Mouse (Mus musculus) 416B (cell line): Measurements from ENCODE around the gene Ugt1a8.

Experiments used
- DNase-seq: peaks from one replicate; pipeline ENCODE4 v3.0.0; 2011; ENCODE audit warnings: low read depth

The Ugt1a8 gene

DNA sequence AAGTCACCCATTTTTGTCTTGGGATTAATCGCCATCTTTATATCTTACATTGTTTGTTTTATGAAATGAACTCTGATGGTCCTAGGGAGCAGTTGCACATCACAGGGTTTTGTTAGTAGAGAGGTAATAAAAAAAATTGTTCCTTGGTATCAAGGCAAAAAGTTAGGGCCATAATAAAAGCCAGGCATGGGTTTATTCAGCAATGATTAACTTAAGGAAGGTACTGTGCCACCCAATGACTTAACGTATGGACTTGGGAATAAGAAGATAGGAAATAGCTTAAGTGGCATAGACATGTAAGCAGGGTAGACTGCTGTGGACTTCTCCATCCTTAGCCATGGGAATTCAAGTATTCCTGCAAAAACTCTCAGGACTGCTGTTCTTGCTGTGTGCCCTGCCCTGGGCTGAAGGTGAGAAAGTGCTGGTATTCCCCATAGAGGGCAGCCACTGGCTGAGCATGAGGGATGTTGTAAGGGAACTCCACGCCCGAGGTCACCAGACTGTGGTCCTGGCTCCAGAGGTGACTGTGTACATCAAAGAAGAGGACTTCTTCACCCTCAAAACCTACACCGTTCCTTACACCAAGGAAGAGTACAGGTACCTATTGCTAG lies 98.8 kb downstream of the Ugt1a8 start:
- DNase-seq, result no peak

GRCm38 (mm10) chr1:88192136-88192535 lies 104.5 kb downstream of the Ugt1a8 start:
- no peak for DNase-seq

DNA sequence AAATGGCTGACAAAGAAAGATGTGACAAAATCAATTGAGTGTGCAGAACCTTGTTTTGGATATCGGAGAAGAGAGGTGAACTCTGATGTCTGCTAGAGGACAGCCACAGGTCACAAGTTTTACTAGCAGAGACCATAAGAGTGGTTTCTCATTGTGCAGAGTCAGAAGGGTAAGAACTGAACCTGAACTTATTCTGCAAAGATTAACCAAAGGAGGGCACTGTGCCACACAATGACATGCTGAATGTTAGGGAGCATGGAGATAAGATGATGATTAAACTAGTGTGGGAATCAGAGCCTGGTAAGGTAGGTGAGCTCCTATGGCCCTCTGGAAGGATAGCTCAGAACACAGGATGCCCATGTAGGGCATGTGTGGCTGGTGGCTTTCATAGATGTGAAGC lies 108.1 kb downstream of the Ugt1a8 start:
- no peak for DNase-seq

DNA sequence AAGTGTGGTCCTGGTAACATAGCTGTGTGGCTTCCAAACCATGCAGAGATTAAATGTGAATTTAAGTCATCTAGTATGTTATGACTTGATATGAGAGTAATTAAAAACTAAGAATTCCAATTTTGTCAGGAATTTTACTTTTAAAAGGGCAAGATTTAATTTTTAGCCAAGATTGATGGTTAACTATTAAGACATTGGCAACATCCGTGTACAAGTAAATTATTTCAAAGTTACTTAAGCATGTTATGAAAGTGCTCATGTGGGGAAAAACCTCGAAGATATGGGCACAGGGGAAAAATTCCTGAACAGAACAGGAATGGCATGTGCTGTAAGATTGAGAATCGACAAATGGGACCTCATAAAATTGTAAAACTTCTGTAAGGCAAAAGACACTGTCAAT lies 109.8 kb downstream of the Ugt1a8 start:
- DNase-seq, result no peak

DNA sequence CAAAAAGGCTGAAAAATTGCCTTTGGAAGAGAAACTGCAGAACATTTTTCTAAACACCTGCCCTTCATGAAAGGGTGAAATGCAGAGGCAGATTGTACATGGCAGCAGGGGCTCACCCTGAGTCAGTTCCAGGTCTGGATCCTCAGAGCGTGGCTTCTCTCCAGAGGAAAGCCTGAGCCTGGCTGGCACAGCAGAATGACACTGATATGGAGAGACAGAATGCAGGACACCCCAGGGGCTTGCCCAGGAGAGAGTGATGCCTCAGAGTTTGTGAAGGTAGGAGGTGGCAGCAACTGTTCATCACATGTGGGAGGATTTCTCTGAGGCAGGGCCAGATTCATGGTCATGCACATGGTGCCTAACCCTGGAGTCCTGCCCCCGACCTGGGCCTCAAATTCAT lies 112.4 kb downstream of the Ugt1a8 start:
- no peak for DNase-seq

GRCm38 (mm10) chr1:88200456-88200855 lies 112.8 kb downstream of the Ugt1a8 start, which contains the start of gene Ugt1a2:
TSS of gene Ugt1a2 (plus strand) at chr1:88200601.
- DNase-seq, result no peak

GRCm38 (mm10) chr1:88205294-88205922 lies 117.8 kb downstream of the Ugt1a8 start, which contains the start of gene Dnajb3:
TSS of gene Dnajb3 (minus strand) at chr1:88205782.
- DNase-seq, result no peak

- no peak for DNase-seq
These were observed 119.3 kb downstream of the Ugt1a8 start for GRCm38 (mm10) chr1:88206843-88207479.

DNA sequence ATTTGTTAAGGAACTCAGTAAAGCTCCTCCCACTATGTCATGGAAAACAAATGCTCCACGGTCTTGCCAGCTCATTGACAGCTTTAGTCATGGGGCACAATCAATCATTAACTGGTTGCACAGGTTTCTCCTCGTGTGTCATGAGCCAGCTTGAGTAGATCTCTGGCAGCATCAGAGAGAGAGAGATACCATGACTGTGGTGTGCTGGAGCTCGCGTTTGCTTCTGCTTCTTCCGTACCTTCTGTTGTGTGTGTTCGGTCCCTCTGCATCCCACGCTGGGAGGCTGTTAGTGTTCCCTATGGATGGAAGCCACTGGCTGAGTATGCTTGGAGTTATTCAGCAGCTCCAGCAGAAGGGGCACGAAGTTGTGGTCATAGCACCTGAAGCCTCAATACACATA lies 124.2 kb downstream of the Ugt1a8 start, which contains the start of gene Ugt1a1:
TSS of gene Ugt1a1 (plus strand) at position 148 of the 400 bp plus-strand sequence.
- DNase-seq, result peak; percentile 5

GRCm38 (mm10) chr1:88212341-88213045 lies 124.9 kb downstream of the Ugt1a8 start:
- peak; percentile 4 for DNase-seq

DNA sequence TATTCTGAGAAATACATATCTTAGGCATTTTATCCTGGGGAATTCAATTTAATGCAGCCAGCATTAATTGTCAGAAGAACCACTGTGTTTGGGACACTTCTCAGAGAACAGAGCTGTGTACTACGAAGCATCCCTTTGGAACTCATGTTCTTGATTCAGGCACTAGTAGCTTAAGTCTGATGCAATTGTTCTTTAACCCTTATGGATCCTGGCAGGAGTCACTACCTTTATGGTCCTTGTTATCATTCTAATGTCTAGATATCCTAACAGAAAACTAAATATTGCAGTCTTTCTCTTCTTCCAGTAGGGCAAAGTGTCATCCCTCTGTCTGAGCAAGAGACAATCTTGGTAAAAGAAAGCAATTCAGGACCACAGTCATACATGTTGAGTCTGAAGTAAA lies 125.4 kb downstream of the Ugt1a8 start:
- DNase-seq, result peak; percentile 9

GRCm38 (mm10) chr1:88213766-88214461 lies 126.3 kb downstream of the Ugt1a8 start:
- DNase-seq, result peak; percentile 11

DNA sequence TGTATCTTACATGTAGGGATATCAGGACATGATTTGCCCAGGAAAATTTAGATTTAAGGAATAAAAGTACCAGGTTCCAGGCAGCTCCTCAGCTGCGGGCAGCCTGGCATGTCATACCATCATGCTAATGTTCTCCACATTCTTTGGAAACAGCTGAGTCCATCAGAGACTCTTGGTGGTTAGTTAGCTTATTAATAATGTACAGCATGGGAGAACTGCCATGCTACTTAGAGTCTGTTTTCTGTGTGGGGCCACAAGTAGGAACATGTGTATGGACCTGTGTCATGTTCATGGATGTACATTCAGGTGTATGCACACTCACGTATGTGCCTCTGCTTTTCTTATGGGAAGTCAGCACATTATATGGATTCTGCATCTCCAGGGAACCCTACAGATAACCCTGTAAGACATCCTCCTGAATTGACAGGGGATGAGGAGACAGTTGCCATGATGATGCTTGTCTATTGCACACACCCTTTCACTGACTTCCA lies 126.9 kb downstream of the Ugt1a8 start:
- DNase-seq, result peak; percentile 8

- peak; percentile 5 for DNase-seq
These were observed 128.1 kb downstream of the Ugt1a8 start for GRCm38 (mm10) chr1:88215466-88216380.

DNA sequence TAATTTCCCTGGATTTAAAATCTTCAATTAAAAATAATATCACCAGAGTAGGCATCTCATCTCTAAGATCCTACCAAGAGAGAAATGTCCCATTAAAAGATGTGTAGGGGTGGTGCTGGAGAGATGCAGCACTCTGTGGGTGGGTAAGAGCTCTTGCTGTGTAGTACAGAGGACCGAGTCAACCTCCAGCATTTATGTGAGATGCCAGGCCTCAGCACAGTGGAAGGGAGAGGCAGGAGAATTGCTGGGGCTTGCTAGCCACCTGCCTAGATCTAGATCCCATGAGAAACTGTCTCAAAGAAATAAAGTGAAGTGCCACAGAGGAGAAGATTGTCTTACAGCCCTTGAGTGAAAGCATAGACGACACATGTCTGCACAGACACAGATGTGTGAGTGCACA lies 128.9 kb downstream of the Ugt1a8 start:
- DNase-seq, result peak; percentile 10

- peak; percentile 11 for DNase-seq
These were observed 129.5 kb downstream of the Ugt1a8 start for GRCm38 (mm10) chr1:88217144-88217543.

GRCm38 (mm10) chr1:88217576-88217975 lies 130.0 kb downstream of the Ugt1a8 start:
- peak; percentile 8 for DNase-seq

DNA sequence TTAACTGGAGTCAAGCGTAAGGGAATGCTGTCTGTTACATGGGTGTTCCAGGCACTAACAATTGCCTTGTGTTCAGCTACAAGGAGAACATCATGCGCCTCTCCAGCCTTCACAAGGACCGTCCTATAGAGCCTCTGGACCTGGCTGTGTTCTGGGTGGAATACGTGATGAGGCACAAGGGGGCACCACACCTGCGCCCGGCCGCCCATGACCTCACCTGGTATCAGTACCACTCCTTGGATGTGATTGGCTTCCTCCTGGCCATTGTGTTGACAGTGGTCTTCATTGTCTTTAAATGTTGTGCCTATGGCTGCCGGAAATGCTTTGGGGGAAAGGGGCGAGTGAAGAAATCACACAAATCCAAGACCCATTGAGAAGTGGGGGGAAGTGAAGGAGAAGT lies 130.4 kb downstream of the Ugt1a8 start:
- peak; percentile 8 for DNase-seq

DNA sequence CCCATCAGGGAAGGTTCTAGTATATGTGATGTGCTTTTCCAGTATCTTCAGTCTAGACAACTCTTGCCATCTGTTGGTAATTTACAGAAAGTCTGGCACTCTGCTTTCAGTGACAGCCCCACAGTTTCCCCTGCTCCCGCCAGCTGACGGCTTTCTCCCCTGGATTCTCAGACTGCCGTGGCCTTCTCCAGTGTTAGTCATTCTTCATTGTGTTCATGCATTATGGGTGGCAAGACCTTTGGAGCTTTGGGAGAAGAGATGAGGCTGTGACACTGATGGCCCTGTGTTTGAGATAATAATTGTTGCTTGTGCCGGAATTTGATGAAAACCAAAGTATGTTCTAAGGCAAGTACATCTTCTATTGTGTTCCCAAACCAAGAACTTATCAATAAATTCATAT lies 131.0 kb downstream of the Ugt1a8 start:
- DNase-seq, result peak; percentile 3

DNA sequence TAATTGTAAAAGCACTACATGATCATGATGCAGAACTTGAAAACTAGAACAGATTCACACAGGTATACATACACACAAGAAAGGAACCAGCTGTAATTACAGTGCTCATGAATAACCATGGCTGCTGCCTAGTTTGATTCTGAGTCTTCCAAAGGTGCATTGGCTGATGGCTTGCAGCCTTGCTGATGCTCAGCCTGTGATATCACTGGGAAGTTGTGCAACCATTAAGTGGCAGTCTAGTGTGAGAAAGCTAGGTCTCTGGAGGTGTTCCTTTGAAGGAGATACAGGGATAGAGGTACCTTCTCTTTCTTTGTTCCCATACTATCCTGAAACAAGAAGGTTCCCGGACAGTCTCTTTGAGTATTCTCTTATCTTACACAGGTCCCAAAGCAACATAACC lies 131.4 kb downstream of the Ugt1a8 start:
- DNase-seq, result peak; percentile 10

DNA sequence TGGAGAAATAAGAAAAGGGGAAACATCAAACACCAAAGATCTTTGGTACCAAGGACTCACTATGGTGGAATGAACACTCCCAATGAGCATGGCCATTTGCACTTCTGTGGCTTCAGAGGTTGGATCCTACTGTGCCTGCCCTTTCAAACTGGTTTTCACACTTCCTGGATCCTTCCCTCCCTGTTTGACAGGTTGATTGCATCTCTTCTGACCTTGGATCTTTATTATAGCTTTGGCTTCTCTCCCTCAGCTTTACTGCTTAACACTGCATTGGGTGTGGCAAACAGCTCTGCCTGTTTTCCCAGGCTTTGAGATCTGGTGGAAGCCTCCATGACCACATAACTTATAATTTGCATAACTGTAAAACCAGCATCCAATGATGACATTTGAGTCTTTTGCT lies 132.7 kb downstream of the Ugt1a8 start:
- no peak for DNase-seq
